In the genomic region with DNA sequence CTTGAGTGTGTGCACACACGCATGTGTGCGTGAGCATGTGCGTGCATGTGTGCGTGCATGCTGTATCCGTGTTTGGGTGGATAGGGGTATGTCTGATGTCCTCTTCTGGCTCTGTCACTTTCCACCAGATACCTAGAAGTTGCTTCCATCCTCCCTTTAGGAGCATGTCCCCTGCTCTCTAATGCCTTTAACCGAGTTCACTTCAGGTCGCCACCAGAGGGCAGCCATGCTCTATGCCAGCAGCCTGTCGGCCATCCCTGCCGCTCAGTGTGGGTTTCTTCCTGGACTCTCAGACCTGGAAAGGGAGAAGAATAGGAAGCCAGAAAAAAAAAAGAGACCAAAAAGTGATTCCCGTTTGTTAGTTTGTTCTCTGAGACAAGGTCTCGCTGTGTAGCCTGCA, we compare ENCODE assay signal across 8 mouse cellular contexts. TPM values are rescaled to one million over a fixed set of nuclear protein-coding genes. Genes with fewer than 3 reads are reported as not detected.
DNase-seq lines count a peak whose midpoint lies in the region; ATAC-seq and TF ChIP-seq lines count a peak whose summit lies in the region.

No protein-coding gene starts in this region.

- ATAC-seq in CD4-positive, CD25-positive, alpha-beta regulatory T cell, adult 4 months: peak; percentile 51
- ATAC-seq in erythroblast, adult 5-6 weeks (replicated peaks; ENCODE audit: low FRiP score, poor library complexity, severe bottlenecking): no peak

- no peak overlapping the region for H3K4me3 ChIP-seq in gastrocnemius, adult 2 months

- H3K27ac ChIP-seq in gastrocnemius, adult 2 months: no peak overlapping the region

- intact Hi-C loops in gastrocnemius, adult 2 months (cut with DNase I): loop anchor here (1.0 to 5.0 kb wide), 2 partner anchors 109 to 263 kb away; no protein-coding TSS in a partner anchor

- TF ChIP-seq CTCF in gastrocnemius, adult 2 months (IDR thresholded peaks at IDR 0.05): peak; percentile 90

- peak; percentile 71 for DNase-seq in 416B (ENCODE audit: low read depth)
- DNase-seq in cerebellum, adult 18-20 months: peak; percentile 85 to 89
- DNase-seq in gastrocnemius, adult 2 months: peak; percentile 86
- DNase-seq in kidney, postnatal 4 days: peak; percentile 91
- DNase-seq in lung, postnatal 25 days (ENCODE audit: low spot score): peak; percentile 77
- peak; percentile 65 for DNase-seq in right cerebral cortex, postnatal 25 days

RNA-seq across cellular contexts. Expression of gene Ece1, which starts 17.4 kb away (rescaled TPM):
- 10 to 100 TPM; 15.9 to 23.4 TPM for polyA plus RNA-seq in CD4-positive, CD25-positive, alpha-beta regulatory T cell, adult 4 months (2017; shearing (Covaris generic))
- total RNA-seq in gastrocnemius, adult 2 months (2021): 100 to 1,000 TPM in 1 of 2 experiments, 10 to 100 TPM in 1; 61.6 to 103 TPM
- 2.3 and 3.1 TPM in 2 replicates for total RNA-seq in erythroblast, adult 5-6 weeks (2015; ENCODE audit: low replicate concordance)
- 0.68 and 2.1 TPM in 2 replicates for total RNA-seq in erythroblast, adult 5-6 weeks (2017; ENCODE audit: low replicate concordance)

RNA-seq across cellular contexts. Expression of gene Alpl, which starts 48.5 kb away (rescaled TPM):
- polyA plus RNA-seq in CD4-positive, CD25-positive, alpha-beta regulatory T cell, adult 4 months (2017; shearing (Covaris generic)): 1 to 10 TPM; 1.5 to 2.8 TPM
- total RNA-seq in gastrocnemius, adult 2 months (2021): 10 to 100 TPM; 10.3 to 42.2 TPM
- total RNA-seq in erythroblast, adult 5-6 weeks (2015; ENCODE audit: low replicate concordance): not detected in 2 replicates
- 0.42 and 0.85 TPM in 2 replicates for total RNA-seq in erythroblast, adult 5-6 weeks (2017; ENCODE audit: low replicate concordance)

Comparison
In these comparisons a context has a peak if more than half of its experiments do, and no peak if none do; other contexts are left out.
1. RNA of gene Ece1, which starts 17.4 kb away (total RNA-seq): 61.6 to 103 TPM in gastrocnemius, adult 2 months; 0.68 to 3.1 TPM in erythroblast, adult 5-6 weeks; every median in the first group is over 10 times any median in the second.
2. RNA of gene Alpl, which starts 48.5 kb away (total RNA-seq): 10.3 to 42.2 TPM in gastrocnemius, adult 2 months; 0.42 to 0.85 TPM in erythroblast, adult 5-6 weeks; every median in the first group is over 4 times any median in the second.
3. Peak in every context shown above with its lines, with median percentiles within 50 percentile points of each other: DNase-seq.